Mouse (Mus musculus): Measurements from ENCODE around the gene Metrn. TPM values are rescaled to one million over a fixed set of nuclear protein-coding genes. Genes with fewer than 3 reads are reported as not detected.
A peak's percentile ranks its signal among the peaks of the same experiment; 100 is the strongest.

Gene Metrn
- polyA plus RNA-seq, 1 experiment: 29.6 TPM

GRCm38 (mm10) chr17:25794197-25794596, 2.7 kb downstream of the Metrn start:
- no peak for TF ChIP-seq EP300 (IDR thresholded peaks at IDR 0.05; ENCODE audit: insufficient read depth, low read depth, low read length)
- no peak for TF ChIP-seq CTCF (IDR thresholded peaks at IDR 0.05; ENCODE audit: low read depth, low read length)
- no peak for TF ChIP-seq POLR2A (IDR thresholded peaks at IDR 0.05; ENCODE audit: insufficient read depth, low read length)
- Histone ChIP-seq H3K9ac (ENCODE audit: low read depth, poor library complexity, severe bottlenecking) (no peak overlapping the region), H3K4me3 (ENCODE audit: low read depth, low read length) (no peak overlapping the region), H3K27ac (ENCODE audit: insufficient read depth, low read length) (no peak overlapping the region), H3K9me3 (replicated peaks; ENCODE audit: control insufficient read depth, insufficient read depth, low read length, poor library complexity, severe bottlenecking) (no peaks in the 10 kb centered on the region), H3K27me3 (ENCODE audit: control insufficient read depth, insufficient read depth, low read length, poor library complexity, severe bottlenecking) (no peaks in the 10 kb centered on the region), H3K4me1 (ENCODE audit: control insufficient read depth, insufficient read depth, low read length) (peaks cover 4% of the 10 kb centered on the region), H3K36me3 (ENCODE audit: control insufficient read depth, insufficient read depth, low read length, poor library complexity, severe bottlenecking) (no peaks in the 10 kb centered on the region)

- no peaks in the 10 kb centered on the region for H3K36me3 ChIP-seq (ENCODE audit: control insufficient read depth, insufficient read depth, low read length, poor library complexity, severe bottlenecking)
- H3K27me3 ChIP-seq (ENCODE audit: control insufficient read depth, insufficient read depth, low read length, poor library complexity, severe bottlenecking): no peaks in the 10 kb centered on the region
- H3K27ac ChIP-seq (ENCODE audit: insufficient read depth, low read length): peak within 1 kb of the TSS; percentile 8; the same call in 1 of the 2 replicates
- no peaks in the 10 kb centered on the region for H3K9me3 ChIP-seq (replicated peaks; ENCODE audit: control insufficient read depth, insufficient read depth, low read length, poor library complexity, severe bottlenecking)
- TF ChIP-seq POLR2A (IDR thresholded peaks at IDR 0.05; ENCODE audit: insufficient read depth, low read length) (no peak), CTCF (IDR thresholded peaks at IDR 0.05; ENCODE audit: low read depth, low read length) (no peak), EP300 (IDR thresholded peaks at IDR 0.05; ENCODE audit: insufficient read depth, low read depth, low read length) (no peak)
- H3K4me1 ChIP-seq (ENCODE audit: control insufficient read depth, insufficient read depth, low read length): peaks cover 4% of the 10 kb centered on the region
- peak within 1 kb of the TSS; percentile 93 for H3K4me3 ChIP-seq (ENCODE audit: low read depth, low read length)
- H3K9ac ChIP-seq (ENCODE audit: low read depth, poor library complexity, severe bottlenecking): peak within 1 kb of the TSS; percentile 57
Observed at GRCm38 (mm10) chr17:25792615-25793014, 4.3 kb downstream of the Metrn start, which contains the start of gene Fam173a. TSS of gene Fam173a (minus strand) at chr17:25792901.

GRCm38 (mm10) chr17:25791843-25792527, 5.0 kb downstream of the Metrn start:
- no peak for TF ChIP-seq POLR2A (IDR thresholded peaks at IDR 0.05; ENCODE audit: insufficient read depth, low read length)
- TF ChIP-seq EP300 (IDR thresholded peaks at IDR 0.05; ENCODE audit: insufficient read depth, low read depth, low read length): no peak
- no peak for TF ChIP-seq CTCF (IDR thresholded peaks at IDR 0.05; ENCODE audit: low read depth, low read length)
- peaks cover 4% of the 10 kb centered on the region for H3K4me1 ChIP-seq (ENCODE audit: control insufficient read depth, insufficient read depth, low read length)
- H3K9me3 ChIP-seq (replicated peaks; ENCODE audit: control insufficient read depth, insufficient read depth, low read length, poor library complexity, severe bottlenecking): no peaks in the 10 kb centered on the region
- H3K27ac ChIP-seq (ENCODE audit: insufficient read depth, low read length): peak overlapping the region; percentile 8; the same call in 1 of the 2 replicates
- H3K27me3 ChIP-seq (ENCODE audit: control insufficient read depth, insufficient read depth, low read length, poor library complexity, severe bottlenecking): no peaks in the 10 kb centered on the region
- H3K4me3 ChIP-seq (ENCODE audit: low read depth, low read length): peak overlapping the region; percentile 93
- peak overlapping the region; percentile 57 for H3K9ac ChIP-seq (ENCODE audit: low read depth, poor library complexity, severe bottlenecking)
- H3K36me3 ChIP-seq (ENCODE audit: control insufficient read depth, insufficient read depth, low read length, poor library complexity, severe bottlenecking): no peaks in the 10 kb centered on the region

- TF ChIP-seq CTCF (IDR thresholded peaks at IDR 0.05; ENCODE audit: low read depth, low read length) (no peak), EP300 (IDR thresholded peaks at IDR 0.05; ENCODE audit: insufficient read depth, low read depth, low read length) (no peak), POLR2A (IDR thresholded peaks at IDR 0.05; ENCODE audit: insufficient read depth, low read length) (no peak)
- Histone ChIP-seq H3K9me3 (replicated peaks; ENCODE audit: control insufficient read depth, insufficient read depth, low read length, poor library complexity, severe bottlenecking) (no peaks in the 10 kb centered on the region), H3K4me3 (ENCODE audit: low read depth, low read length) (peak overlapping the region; percentile 93), H3K27me3 (ENCODE audit: control insufficient read depth, insufficient read depth, low read length, poor library complexity, severe bottlenecking) (no peaks in the 10 kb centered on the region), H3K4me1 (ENCODE audit: control insufficient read depth, insufficient read depth, low read length) (peaks cover 4% of the 10 kb centered on the region), H3K36me3 (ENCODE audit: control insufficient read depth, insufficient read depth, low read length, poor library complexity, severe bottlenecking) (no peaks in the 10 kb centered on the region), H3K27ac (ENCODE audit: insufficient read depth, low read length) (0 out of 2 replicates have a peak overlapping the region, but pooled peaks have one; percentile 8), H3K9ac (ENCODE audit: low read depth, poor library complexity, severe bottlenecking) (peak overlapping the region; percentile 57)
Observed at GRCm38 (mm10) chr17:25791320-25791842, 5.6 kb downstream of the Metrn start.

- H3K4me3 ChIP-seq (ENCODE audit: low read depth, low read length): no peak overlapping the region
Observed at GRCm38 (mm10) chr17:25786781-25787504, 10.0 kb downstream of the Metrn start.

More at GRCm38 (mm10) chr17:25786781-25787504, 10.0 kb downstream of the Metrn start:
- H3K27ac ChIP-seq (ENCODE audit: insufficient read depth, low read length): no peak overlapping the region
- H3K27me3 ChIP-seq (ENCODE audit: control insufficient read depth, insufficient read depth, low read length, poor library complexity, severe bottlenecking): no peaks in the 10 kb centered on the region
- peaks cover 4% of the 10 kb centered on the region for H3K36me3 ChIP-seq (ENCODE audit: control insufficient read depth, insufficient read depth, low read length, poor library complexity, severe bottlenecking)
- TF ChIP-seq EP300 (IDR thresholded peaks at IDR 0.05; ENCODE audit: insufficient read depth, low read depth, low read length): no peak
- TF ChIP-seq CTCF (IDR thresholded peaks at IDR 0.05; ENCODE audit: low read depth, low read length): no peak
- no peak for TF ChIP-seq POLR2A (IDR thresholded peaks at IDR 0.05; ENCODE audit: insufficient read depth, low read length)
- no peaks in the 10 kb centered on the region for H3K9me3 ChIP-seq (replicated peaks; ENCODE audit: control insufficient read depth, insufficient read depth, low read length, poor library complexity, severe bottlenecking)
- H3K4me1 ChIP-seq (ENCODE audit: control insufficient read depth, insufficient read depth, low read length): no peaks in the 10 kb centered on the region
- H3K9ac ChIP-seq (ENCODE audit: low read depth, poor library complexity, severe bottlenecking): no peak overlapping the region

Measured in ES-Bruce4 (cell line).